ENCODE assay signal across 12 mouse cellular contexts in the genomic region with DNA sequence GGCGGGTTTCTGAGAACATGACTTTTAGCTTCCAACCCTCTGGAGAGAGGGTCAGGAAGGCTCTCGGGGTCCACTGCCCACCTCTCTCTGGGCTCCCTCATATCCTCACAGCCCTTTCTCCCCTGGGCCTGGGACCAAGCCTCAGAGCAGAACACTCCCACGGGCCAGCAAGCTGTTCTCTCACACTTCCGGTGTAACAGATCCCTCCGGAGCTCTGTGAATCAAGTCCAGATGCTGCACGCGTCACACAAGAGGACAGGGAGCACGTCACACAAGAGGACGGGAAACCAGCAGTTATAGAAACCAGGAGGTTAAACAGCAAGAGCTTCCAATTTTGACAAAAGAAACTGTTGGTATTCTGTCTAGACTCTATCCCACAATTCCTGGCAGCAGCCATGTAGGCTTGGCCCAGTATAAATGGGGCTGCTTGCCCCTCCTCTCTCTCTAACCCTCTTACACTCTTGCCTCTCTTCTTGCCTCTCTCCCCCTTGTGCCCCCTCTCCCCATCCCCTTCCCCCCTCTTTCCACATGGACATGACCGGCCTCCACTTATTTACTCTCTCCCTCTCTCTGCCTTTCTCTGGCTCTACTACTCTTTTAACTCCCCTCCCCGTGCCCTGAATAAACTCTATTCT. TPM values are rescaled to one million over a fixed set of nuclear protein-coding genes. Genes with fewer than 3 reads are reported as not detected.
A peak's percentile ranks its signal among the peaks of the same experiment; 100 is the strongest.
DNase-seq lines count a peak whose midpoint lies in the region; ATAC-seq and TF ChIP-seq lines count a peak whose summit lies in the region.
"Had no signal": no experiment of that assay in that cellular context is flagged by ENCODE, and none has a peak within 500 bp of the region (broad histone marks: within the 10 kb centered on the region; RNA-seq: fewer than 3 reads in every experiment).

No protein-coding gene starts in this region.

- 76% methylated on average over 11 of the region's 11 CpGs for WGBS in lung, postnatal 0 days
- WGBS in heart, postnatal 0 days: 51% methylated on average over 10 of the region's 11 CpGs
- WGBS in limb, embryonic 14.5 days: 35% methylated on average over 11 of the region's 11 CpGs

- DNase-seq in frontal cortex, postnatal 36 days (ENCODE audit: low spot score in 2 of 2): no peak
- no peak for DNase-seq in lung, postnatal 0 days (ENCODE audit: low spot score)
- no peak for DNase-seq in lung, postnatal 14 days
- peak; percentile 44 for DNase-seq in heart, postnatal 0 days (ENCODE audit: low spot score)
- DNase-seq in limb, embryonic 14.5 days (ENCODE audit: low spot score): no peak
- DNase-seq in ovary, postnatal 14 days (ENCODE audit: low spot score): no peak
- no peak for DNase-seq in urinary bladder, adult 18-20 months (ENCODE audit: low spot score in 2 of 2)
- DNase-seq: adrenal gland, postnatal 10 days; cerebellum, adult 2 months; liver, postnatal 0 days had no signal

- H3K4me3 ChIP-seq in lung, postnatal 0 days (ENCODE audit: low read depth, low read length): no peak overlapping the region
- H3K4me3 ChIP-seq in heart, postnatal 0 days (ENCODE audit: low read depth, low read length): no peak overlapping the region
- H3K4me3 ChIP-seq in limb, embryonic 14.5 days (replicated peaks; ENCODE audit: low read length): no peak overlapping the region
- H3K4me3 ChIP-seq: forebrain, embryonic 13.5 days had no signal

- H3K9ac ChIP-seq in lung, postnatal 0 days (replicated peaks; ENCODE audit: low read depth): no peak overlapping the region
- no peak overlapping the region for H3K9ac ChIP-seq in heart, postnatal 0 days (replicated peaks; ENCODE audit: low read depth, low read length)
- H3K9ac ChIP-seq in limb, embryonic 14.5 days (ENCODE audit: low read depth, low read length, severe bottlenecking): no peak overlapping the region
- H3K9ac ChIP-seq: forebrain, embryonic 13.5 days; liver, postnatal 0 days had no signal

- no peak overlapping the region for H3K27ac ChIP-seq in lung, postnatal 0 days (ENCODE audit: low read length)
- peak overlapping the region; percentile 27; the same call in 1 of the 2 replicates for H3K27ac ChIP-seq in heart, postnatal 0 days (ENCODE audit: low read depth)
- H3K27ac ChIP-seq in limb, embryonic 14.5 days (replicated peaks; ENCODE audit: low read depth, low read length): 0 out of 2 replicates have a peak overlapping the region, but pooled peaks have one; percentile 46
- H3K27ac ChIP-seq: forebrain, embryonic 13.5 days had no signal

- no peak for TF ChIP-seq EP300 in lung, postnatal 0 days (IDR thresholded peaks at IDR 0.05)
- TF ChIP-seq EP300 in heart, postnatal 0 days (IDR thresholded peaks at IDR 0.05; ENCODE audit: low read depth): no peak

- ATAC-seq in frontal cortex, adult (ENCODE audit: low TSS enrichment): peak; percentile 44; the same call in 1 of the 2 replicates
- peak; percentile 41; the same call in 1 of the 2 replicates for ATAC-seq in lung, postnatal 0 days
- peak; percentile 49; the same call in 1 of the 2 replicates for ATAC-seq in heart, postnatal 0 days (ENCODE audit: insufficient read depth, low read depth)
- ATAC-seq in limb, embryonic 14.5 days (ENCODE audit: low FRiP score, low read depth): no peak; the same call in 1 of the 2 replicates
- ATAC-seq: forebrain, embryonic 13.5 days; liver, postnatal 0 days had no signal

- no peaks in the 10 kb centered on the region for H3K9me3 ChIP-seq in lung, postnatal 0 days (ENCODE audit: low read length)
- H3K9me3 ChIP-seq in heart, postnatal 0 days (replicated peaks; ENCODE audit: control insufficient read depth, low read length): no peaks in the 10 kb centered on the region
- no peaks in the 10 kb centered on the region for H3K9me3 ChIP-seq in limb, embryonic 14.5 days (ENCODE audit: control insufficient read depth, low read length)
- H3K9me3 ChIP-seq: forebrain, embryonic 13.5 days had no signal

- TF ChIP-seq POLR2A in limb, embryonic 14.5 days (IDR thresholded peaks at IDR 0.05; ENCODE audit: borderline replicate concordance, extremely low read depth, insufficient read depth, insufficient read length): no peak

- no peaks in the 10 kb centered on the region for H3K36me3 ChIP-seq in lung, postnatal 0 days (ENCODE audit: insufficient read depth, low read length)
- H3K36me3 ChIP-seq in heart, postnatal 0 days (replicated peaks; ENCODE audit: control insufficient read depth, insufficient read depth, low read length): no peaks in the 10 kb centered on the region
- H3K36me3 ChIP-seq in limb, embryonic 14.5 days (ENCODE audit: control insufficient read depth, insufficient read depth, low read length): no peaks in the 10 kb centered on the region

- H3K4me2 ChIP-seq in lung, postnatal 0 days (replicated peaks; ENCODE audit: low read depth, low read length): no peak overlapping the region
- H3K4me2 ChIP-seq in heart, postnatal 0 days (ENCODE audit: low read depth, low read length): no peak overlapping the region
- H3K4me2 ChIP-seq in limb, embryonic 14.5 days (replicated peaks; ENCODE audit: low read depth, low read length, severe bottlenecking): no peak overlapping the region
- H3K4me2 ChIP-seq: forebrain, embryonic 13.5 days had no signal

- H3K27me3 ChIP-seq in lung, postnatal 0 days (replicated peaks; ENCODE audit: insufficient read depth, low read length): no peaks in the 10 kb centered on the region
- H3K27me3 ChIP-seq in heart, postnatal 0 days (ENCODE audit: control insufficient read depth, insufficient read depth, low read length): no peaks in the 10 kb centered on the region
- no peaks in the 10 kb centered on the region for H3K27me3 ChIP-seq in limb, embryonic 14.5 days (ENCODE audit: control insufficient read depth, insufficient read depth, low read length)
- H3K27me3 ChIP-seq: forebrain, embryonic 13.5 days had no signal

- TF ChIP-seq CTCF in lung, postnatal 0 days (IDR thresholded peaks at IDR 0.05): no peak
- TF ChIP-seq CTCF in heart, postnatal 0 days (IDR thresholded peaks at IDR 0.05; ENCODE audit: low read depth): no peak

- 0 out of 2 replicates have a peak, but pooled peaks cover 2% of the 10 kb centered on the region for H3K4me1 ChIP-seq in lung, postnatal 0 days (ENCODE audit: insufficient read depth, low read depth, low read length)
- peaks cover 3% of the 10 kb centered on the region for H3K4me1 ChIP-seq in heart, postnatal 0 days (ENCODE audit: control insufficient read depth, insufficient read depth)
- peaks cover 4% of the 10 kb centered on the region; the same call in 1 of the 2 replicates for H3K4me1 ChIP-seq in limb, embryonic 14.5 days (ENCODE audit: control insufficient read depth, insufficient read depth, low read length)

RNA-seq across cellular contexts. Expression of gene Xxylt1, which starts 19.9 kb away (rescaled TPM):
- polyA plus RNA-seq in lung, postnatal 0 days (2015; fragmentation: Nextera tagmentation; extraction: Ambion mirVana): 8.0 and 8.2 TPM in 2 replicates
- 13.4 and 16.2 TPM in 2 replicates for total RNA-seq in heart, postnatal 0 days (2014; rRNA removed; ENCODE audit: low replicate concordance)
- 5.2 and 5.9 TPM in 2 replicates for polyA plus RNA-seq in heart, postnatal 0 days (2015; fragmentation: Nextera tagmentation; extraction: Ambion mirVana)
- polyA plus RNA-seq in limb, embryonic 14.5 days (2012; rRNA removed): 20.0 and 31.3 TPM in 2 replicates
- polyA plus RNA-seq in limb, embryonic 14.5 days (2014; fragmentation: Nextera tagmentation; extraction: Ambion mirVana): 23.8 and 24.5 TPM in 2 replicates
